Mouse (Mus musculus) G1E (cell line): ENCODE measurements around the gene Efs.

Source experiments
- CTCF ChIP-seq: IDR thresholded peaks from 2 replicates; pipeline ENCODE4 v1.5.1; 2012; ENCODE audit warnings: low read depth, low read length, inconsistent platforms, mixed read lengths
- GATA1 ChIP-seq: IDR thresholded peaks from 2 replicates; pipeline ENCODE4 v1.6.1; 2012; ENCODE audit warnings: borderline replicate concordance, low read length, inconsistent platforms, mixed read lengths
- POLR2AphosphoS5 ChIP-seq: IDR thresholded peaks from 2 replicates; pipeline ENCODE4 v1.6.1; 2012; ENCODE audit warnings: low read depth, low read length, inconsistent platforms; ENCODE audit not compliant: insufficient replicate concordance
- TAL1 ChIP-seq: conservative IDR thresholded peaks from 2 replicates; pipeline ENCODE4 v1.6.1; 2012; ENCODE audit warnings: low read depth, low read length, inconsistent platforms, mixed read lengths

- no peak for TF ChIP-seq CTCF
- no peak for TF ChIP-seq POLR2AphosphoS5
- no peak for TF ChIP-seq TAL1
- TF ChIP-seq GATA1 = no peak
Observed at GRCm38 (mm10) chr14:54877048-54877715, 48.7 kb downstream of the Efs start, which contains the start of gene Ppp1r3e.
